Mouse (Mus musculus) brain, embryonic 14.5 days (tissue): ENCODE data around the gene Hdc.

Experiments
- CTCF ChIP-seq: fragments of 200-500 bp; IDR thresholded peaks from 2 replicates; pipeline ENCODE4 v1.5.1; 2012; ENCODE audit warnings: inconsistent platforms, mild to moderate bottlenecking, moderate library complexity, borderline replicate concordance; ENCODE audit not compliant: insufficient read depth, insufficient read length; ENCODE audit errors: extremely low read depth
- POLR2A ChIP-seq: fragments of 200-500 bp; IDR thresholded peaks from 2 replicates; pipeline ENCODE4 v1.6.1; 2012; ENCODE audit warnings: mild to moderate bottlenecking, inconsistent platforms, borderline replicate concordance; ENCODE audit not compliant: poor library complexity, insufficient read depth, insufficient read length, severe bottlenecking; ENCODE audit errors: extremely low read depth

DNA sequence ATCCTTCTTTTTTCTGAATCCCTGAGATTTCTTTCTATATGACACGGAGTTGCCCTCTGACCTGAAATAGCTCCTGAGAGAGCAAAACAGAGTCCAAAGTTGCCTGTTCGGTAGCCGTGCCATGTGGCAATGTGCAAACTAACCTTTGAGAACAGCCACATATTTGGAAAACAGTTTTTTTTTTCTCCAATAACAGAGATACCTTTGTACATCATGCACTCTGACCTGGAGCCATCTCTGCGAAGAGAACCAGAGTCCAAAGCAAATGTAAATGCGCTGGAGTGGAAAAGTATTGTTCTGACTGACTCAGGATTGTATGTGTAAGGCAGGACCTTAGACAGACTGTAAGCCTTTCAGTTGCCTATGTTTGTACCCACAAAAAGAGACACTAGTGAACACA is 63.6 kb downstream of the Hdc start:
- TF ChIP-seq POLR2A (no peak), CTCF (no peak)
